Mouse (Mus musculus) left cerebral cortex, adult 2 months (tissue): ENCODE results near the gene Atp1b2. TPM values are rescaled to one million over a fixed set of nuclear protein-coding genes. Genes with fewer than 3 reads are reported as not detected.
"Not testable (repeated sequence)": the region's sequence is repeated elsewhere in the genome, so short reads cannot be mapped to it uniquely, and the experiment has no call there.

ENCODE experiments used
- DNase-seq, 2 experiments: peaks; one replicate each; pipeline ENCODE4 v3.0.0; 2021 to 2022; ENCODE audit warnings: low spot score in 2 of 2, mixed read lengths in 1 of 2; ENCODE audit errors: extremely low spot score in 1 of 2
- H3K27ac ChIP-seq: fragments of 200-600 bp; 2 replicates; pipeline ENCODE4 v1.8.1; 2022
- H3K4me3 ChIP-seq: fragments of 200-600 bp; 2 replicates; pipeline ENCODE4 v1.8.1; 2022
- CTCF ChIP-seq: fragments of 200-600 bp; IDR thresholded peaks from 2 replicates; pipeline ENCODE4 v1.8.1; 2022; ENCODE audit warnings: antibody characterized with exemption, mild to moderate bottlenecking, moderate library complexity
- intact Hi-C: fragments of 180-260 bp; cut with DNase I; formaldehyde crosslinking; loops from one replicate; pipeline ENCODE4 v1.15.1; 2025
- total RNA-seq, 2 experiments: library from RNA; stranded (reverse); gene quantifications; 2 replicates each; pipeline ENCODE4 v1.2.3; 2021

Gene Atp1b2
- total RNA-seq, 2 experiments from 2014 or later = 411 to 429 TPM

GRCm38 (mm10) chr11:69623006-69623405, 17.3 kb upstream of the Atp1b2 start:
- H3K27ac ChIP-seq = 0 out of 2 replicates have a peak overlapping the region, but pooled peaks have one; percentile 28
- peak overlapping the region; percentile 52; the same call in 1 of the 2 replicates for H3K4me3 ChIP-seq
- TF ChIP-seq CTCF = no peak
- DNase-seq = no peak
- intact Hi-C loops = no loop called here

- intact Hi-C loops = no loop called here
- Histone ChIP-seq H3K27ac (peak overlapping the region; percentile 85), H3K4me3 (peak overlapping the region; percentile 52)
- DNase-seq = no peak
- TF ChIP-seq CTCF = no peak
Measured at GRCm38 (mm10) chr11:69622406-69622805, 16.7 kb upstream of the Atp1b2 start.

GRCm38 (mm10) chr11:69621571-69622268, 16.0 kb upstream of the Atp1b2 start, which contains the start of gene Sat2:
Sat2 (plus strand) TSS chr11:69622024.
- intact Hi-C loops = no loop called here
- DNase-seq = peak in 1 of 2 experiments; percentile 30
- no peak for TF ChIP-seq CTCF
- peak within 1 kb of the TSS; percentile 52 for H3K4me3 ChIP-seq
- H3K27ac ChIP-seq = peak within 1 kb of the TSS; percentile 85

- intact Hi-C loops = no loop called here
- TF ChIP-seq CTCF = no peak
- DNase-seq = no peak
- Histone ChIP-seq H3K4me3 (no peak overlapping the region), H3K27ac (no peak overlapping the region)
Measured at GRCm38 (mm10) chr11:69620394-69621081, 14.8 kb upstream of the Atp1b2 start.

GRCm38 (mm10) chr11:69617805-69618204, 12.1 kb upstream of the Atp1b2 start, which contains the start of gene Shbg:
Shbg (minus strand) TSS chr11:69617905.
- Histone ChIP-seq H3K27ac (no peak within 1 kb of the TSS), H3K4me3 (no peak within 1 kb of the TSS)
- TF ChIP-seq CTCF = no peak
- no peak for DNase-seq
- intact Hi-C loops = no loop called here

- Histone ChIP-seq H3K4me3 (no peak overlapping the region), H3K27ac (no peak overlapping the region)
- intact Hi-C loops = no loop called here
- no peak for DNase-seq
- TF ChIP-seq CTCF = no peak
Measured at GRCm38 (mm10) chr11:69616781-69617180, 11.0 kb upstream of the Atp1b2 start.

- H3K27ac ChIP-seq, H3K4me3 ChIP-seq, DNase-seq: not testable (repeated sequence)
- intact Hi-C loops = loop anchor here (1.0 kb wide), 1 partner anchor 35 kb away; no protein-coding TSS in a partner anchor
Measured at GRCm38 (mm10) chr11:69614257-69614588, 8.5 kb upstream of the Atp1b2 start.

- peak; percentile 68 to 74 for DNase-seq
- H3K4me3 ChIP-seq = peak overlapping the region; percentile 24
- TF ChIP-seq CTCF = peak; percentile 70
- H3K27ac ChIP-seq = peak overlapping the region; percentile 40
- intact Hi-C loops = loop anchor here (1.0 kb wide), 1 partner anchor 34 kb away; no protein-coding TSS in a partner anchor
Measured at GRCm38 (mm10) chr11:69613553-69614256, 8.0 kb upstream of the Atp1b2 start.

GRCm38 (mm10) chr11:69610899-69611298, 5.2 kb upstream of the Atp1b2 start:
- no peak for TF ChIP-seq CTCF
- no peak overlapping the region for H3K27ac ChIP-seq
- intact Hi-C loops = no loop called here
- H3K4me3 ChIP-seq = no peak overlapping the region
- no peak for DNase-seq

GRCm38 (mm10) chr11:69609416-69609815, 3.7 kb upstream of the Atp1b2 start:
- no peak for TF ChIP-seq CTCF
- Histone ChIP-seq H3K4me3 (no peak overlapping the region), H3K27ac (no peak overlapping the region)
- no peak for DNase-seq
- intact Hi-C loops = no loop called here

- intact Hi-C loops = no loop called here
- no peak overlapping the region for H3K4me3 ChIP-seq
- no peak for DNase-seq
- H3K27ac ChIP-seq = no peak overlapping the region
- no peak for TF ChIP-seq CTCF
Measured at GRCm38 (mm10) chr11:69608525-69608924, 2.8 kb upstream of the Atp1b2 start.

GRCm38 (mm10) chr11:69606832-69607231, 1.1 kb upstream of the Atp1b2 start:
- TF ChIP-seq CTCF = no peak
- intact Hi-C loops = no loop called here
- Histone ChIP-seq H3K27ac (no peak overlapping the region), H3K4me3 (no peak overlapping the region)
- no peak for DNase-seq
